Mouse (Mus musculus): ENCODE data around the gene Nrxn1. TPM values are rescaled to one million over a fixed set of nuclear protein-coding genes. Genes with fewer than 3 reads are reported as not detected.
"Not testable (repeated sequence)": the region's sequence is repeated elsewhere in the genome, so short reads cannot be mapped to it uniquely, and the experiment has no call there.

The Nrxn1 gene
- polyA plus RNA-seq, 1 experiment from 2014 or later, result 12.2 TPM

DNA sequence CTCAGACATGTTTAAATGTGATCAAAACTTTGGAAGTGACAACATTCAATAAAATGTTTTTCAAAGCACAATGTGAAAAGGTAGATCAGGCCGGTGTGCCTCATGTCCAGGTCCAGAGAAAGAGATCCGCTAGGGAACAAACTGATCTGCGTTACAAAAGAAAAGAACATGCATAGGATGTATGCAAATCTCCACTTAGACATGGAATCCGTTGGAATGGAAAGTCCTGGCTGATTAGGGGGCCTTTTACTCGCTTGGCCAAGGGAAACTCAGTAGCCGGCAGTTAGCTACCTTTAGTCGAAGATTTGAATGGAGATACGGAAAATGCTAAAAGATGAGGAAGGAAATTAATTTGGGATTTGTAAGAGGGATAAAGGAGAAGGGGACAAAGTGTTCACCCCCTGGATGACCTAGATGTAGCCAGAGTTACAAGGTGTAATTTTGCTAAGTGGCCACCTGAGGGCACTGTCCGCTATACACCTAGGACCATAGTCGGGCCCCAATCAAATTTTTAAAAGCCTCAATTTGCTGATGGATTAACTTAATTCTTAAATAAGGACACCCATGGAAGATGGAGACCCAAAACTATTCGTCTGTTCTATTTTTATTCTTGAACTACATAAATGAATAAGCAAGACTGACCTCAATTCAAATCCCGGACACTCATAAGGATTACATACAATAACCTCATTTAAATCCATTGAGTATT, 508.9 kb downstream of the Nrxn1 start:
- no peak for ATAC-seq (ENCODE audit: low FRiP score, low read depth)
- Histone ChIP-seq H3K4me3 (no peak overlapping the region), H3K9ac (no peak overlapping the region), H3K27me3 (no peaks in the 10 kb centered on the region), H3K36me3 (no peaks in the 10 kb centered on the region), H3K27ac (no peak overlapping the region), H3K9me3 (no peaks in the 10 kb centered on the region), H3K4me1 (0 out of 2 replicates have a peak, but pooled peaks cover 4% of the 10 kb centered on the region), H3K4me2 (replicated peaks) (no peak overlapping the region)
- 47% methylated on average over 12 of the region's 12 CpGs for WGBS

- 59% methylated on average over 3 of the region's 3 CpGs for WGBS
- Histone ChIP-seq H3K9me3 (no peaks in the 10 kb centered on the region), H3K27me3 (no peaks in the 10 kb centered on the region), H3K36me3 (no peaks in the 10 kb centered on the region), H3K4me2 (replicated peaks) (no peak overlapping the region), H3K9ac (no peak overlapping the region), H3K27ac (no peak overlapping the region), H3K4me3 (no peak overlapping the region), H3K4me1 (0 out of 2 replicates have a peak, but pooled peaks cover 4% of the 10 kb centered on the region)
- ATAC-seq (ENCODE audit: low FRiP score, low read depth), result no peak
Observed at GRCm38 (mm10) chr17:90583196-90583595, 509.7 kb downstream of the Nrxn1 start.

- Histone ChIP-seq H3K9me3 (no peaks in the 10 kb centered on the region), H3K4me2 (replicated peaks) (no peak overlapping the region), H3K4me3 (no peak overlapping the region), H3K36me3 (no peaks in the 10 kb centered on the region), H3K4me1 (peaks cover 2% of the 10 kb centered on the region; the same call in 1 of the 2 replicates), H3K27ac (no peak overlapping the region), H3K9ac (no peak overlapping the region), H3K27me3 (no peaks in the 10 kb centered on the region)
- WGBS, result 38% methylated on average over 2 of the region's 2 CpGs
- ATAC-seq (ENCODE audit: low FRiP score, low read depth), result no peak
Observed at GRCm38 (mm10) chr17:90569877-90570276, 523.0 kb downstream of the Nrxn1 start.

GRCm38 (mm10) chr17:90565186-90565585, 527.7 kb downstream of the Nrxn1 start:
- Histone ChIP-seq H3K27ac (no peak overlapping the region), H3K9ac (no peak overlapping the region), H3K4me1 (peaks cover 2% of the 10 kb centered on the region; the same call in 1 of the 2 replicates), H3K27me3 (no peaks in the 10 kb centered on the region), H3K9me3 (no peaks in the 10 kb centered on the region), H3K36me3 (no peaks in the 10 kb centered on the region), H3K4me3 (no peak overlapping the region), H3K4me2 (replicated peaks) (no peak overlapping the region)
- WGBS, result 88% methylated on average over 2 of the region's 2 CpGs
- no peak for ATAC-seq (ENCODE audit: low FRiP score, low read depth)

- Histone ChIP-seq H3K4me3 (no peak overlapping the region), H3K4me2 (replicated peaks) (no peak overlapping the region), H3K27me3 (no peaks in the 10 kb centered on the region), H3K4me1 (peaks cover 4% of the 10 kb centered on the region), H3K9ac (no peak overlapping the region), H3K36me3 (no peaks in the 10 kb centered on the region), H3K27ac (no peak overlapping the region), H3K9me3 (no peaks in the 10 kb centered on the region)
- ATAC-seq (ENCODE audit: low FRiP score, low read depth), result peak; percentile 32; the same call in 1 of the 2 replicates
Observed at GRCm38 (mm10) chr17:90556376-90556775, 536.5 kb downstream of the Nrxn1 start.

GRCm38 (mm10) chr17:90550415-90550814, 542.5 kb downstream of the Nrxn1 start:
- Histone ChIP-seq H3K27ac (no peak overlapping the region), H3K4me1 (no peaks in the 10 kb centered on the region), H3K9ac (no peak overlapping the region), H3K4me3 (no peak overlapping the region), H3K36me3 (no peaks in the 10 kb centered on the region), H3K9me3 (no peaks in the 10 kb centered on the region), H3K4me2 (replicated peaks) (no peak overlapping the region), H3K27me3 (no peaks in the 10 kb centered on the region)
- WGBS, result 86% methylated on average over 4 of the region's 4 CpGs
- ATAC-seq (ENCODE audit: low FRiP score, low read depth), result no peak

GRCm38 (mm10) chr17:90546806-90547205, 546.1 kb downstream of the Nrxn1 start:
- ATAC-seq (ENCODE audit: low FRiP score, low read depth), result no peak
- no peak overlapping the region for H3K9ac ChIP-seq
- H3K27me3 ChIP-seq, result no peaks in the 10 kb centered on the region
- H3K9me3 ChIP-seq, result no peaks in the 10 kb centered on the region
- H3K36me3 ChIP-seq, result no peaks in the 10 kb centered on the region
- WGBS, result 89% methylated on average over 4 of the region's 4 CpGs
- peaks cover 9% of the 10 kb centered on the region; the same call in 1 of the 2 replicates for H3K4me1 ChIP-seq
- H3K27ac ChIP-seq, result no peak overlapping the region
- no peak overlapping the region for H3K4me3 ChIP-seq
- H3K4me2 ChIP-seq (replicated peaks), result no peak overlapping the region

DNA sequence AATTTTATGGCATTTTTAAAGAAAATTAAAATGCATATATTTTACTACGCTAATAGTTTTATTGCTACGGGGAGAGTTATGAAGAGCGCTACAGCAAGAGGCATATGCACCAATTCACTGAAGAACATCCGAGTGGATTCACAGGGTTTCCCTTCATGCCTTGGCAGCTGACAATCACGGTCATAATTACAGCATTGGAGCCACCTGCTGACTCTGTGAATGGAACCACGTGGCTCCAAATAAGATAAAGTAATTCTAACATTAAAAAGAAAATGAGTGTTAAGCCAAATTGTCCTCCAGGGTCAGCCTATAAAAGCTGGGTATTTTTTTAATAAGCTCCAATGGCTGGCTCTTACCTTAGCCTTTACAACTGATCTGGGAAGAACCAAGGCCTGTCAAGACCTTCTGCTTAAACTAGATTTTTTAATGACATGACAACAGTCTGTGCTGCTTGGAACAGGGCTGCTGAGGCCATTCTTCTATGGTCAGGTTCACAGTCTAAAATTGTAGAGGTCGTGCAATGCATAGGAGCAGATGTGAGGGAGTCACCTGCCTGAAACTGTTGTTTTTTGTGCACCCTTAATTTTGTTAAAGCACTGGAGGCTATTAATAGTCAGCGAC, 548.1 kb downstream of the Nrxn1 start:
- no peak overlapping the region for H3K4me2 ChIP-seq (replicated peaks)
- peaks cover 9% of the 10 kb centered on the region; the same call in 1 of the 2 replicates for H3K4me1 ChIP-seq
- no peaks in the 10 kb centered on the region for H3K9me3 ChIP-seq
- 40% methylated on average over 8 of the region's 8 CpGs for WGBS
- H3K4me3 ChIP-seq, result no peak overlapping the region
- no peak overlapping the region for H3K9ac ChIP-seq
- ATAC-seq (ENCODE audit: low FRiP score, low read depth), result peak; percentile 48; the same call in 1 of the 2 replicates
- H3K27me3 ChIP-seq, result no peaks in the 10 kb centered on the region
- no peaks in the 10 kb centered on the region for H3K36me3 ChIP-seq
- no peak overlapping the region for H3K27ac ChIP-seq

GRCm38 (mm10) chr17:90543986-90544638, 548.8 kb downstream of the Nrxn1 start:
- Histone ChIP-seq H3K27ac (no peak overlapping the region), H3K9me3 (no peaks in the 10 kb centered on the region), H3K4me2 (replicated peaks) (no peak overlapping the region), H3K4me1 (peaks cover 9% of the 10 kb centered on the region; the same call in 1 of the 2 replicates), H3K36me3 (no peaks in the 10 kb centered on the region), H3K4me3 (no peak overlapping the region), H3K9ac (no peak overlapping the region), H3K27me3 (no peaks in the 10 kb centered on the region)
- no peak for ATAC-seq (ENCODE audit: low FRiP score, low read depth)
- WGBS, result 37% methylated on average over 4 of the region's 4 CpGs

GRCm38 (mm10) chr17:90531443-90531842, 561.4 kb downstream of the Nrxn1 start:
- no peak overlapping the region for H3K27ac ChIP-seq
- H3K4me1 ChIP-seq, result no peaks in the 10 kb centered on the region
- no peaks in the 10 kb centered on the region for H3K9me3 ChIP-seq
- 84% methylated on average over 2 of the region's 2 CpGs for WGBS
- no peak overlapping the region for H3K4me2 ChIP-seq (replicated peaks)
- H3K4me3 ChIP-seq, result no peak overlapping the region
- no peaks in the 10 kb centered on the region for H3K27me3 ChIP-seq
- H3K36me3 ChIP-seq, result no peaks in the 10 kb centered on the region
- ATAC-seq (ENCODE audit: low FRiP score, low read depth), result no peak
- no peak overlapping the region for H3K9ac ChIP-seq

GRCm38 (mm10) chr17:90506026-90506425, 586.8 kb downstream of the Nrxn1 start:
- WGBS, result 71% methylated on average over 2 of the region's 2 CpGs
- Histone ChIP-seq H3K36me3 (no peaks in the 10 kb centered on the region), H3K4me2 (replicated peaks) (no peak overlapping the region), H3K4me1 (no peaks in the 10 kb centered on the region), H3K9me3 (no peaks in the 10 kb centered on the region), H3K27ac (no peak overlapping the region), H3K9ac (no peak overlapping the region), H3K4me3 (no peak overlapping the region), H3K27me3 (no peaks in the 10 kb centered on the region)
- ATAC-seq (ENCODE audit: low FRiP score, low read depth), result no peak

GRCm38 (mm10) chr17:90503999-90504398, 588.9 kb downstream of the Nrxn1 start:
- not testable (repeated sequence) for H3K9me3 ChIP-seq; H3K9ac ChIP-seq; ATAC-seq (ENCODE audit: low FRiP score, low read depth); H3K4me1 ChIP-seq; H3K4me3 ChIP-seq; H3K27me3 ChIP-seq; H3K36me3 ChIP-seq; H3K4me2 ChIP-seq (replicated peaks); H3K27ac ChIP-seq
- WGBS, result 71% methylated on average over 7 of the region's 7 CpGs
